Mouse (Mus musculus) MEL (cell line): ENCODE measurements around the gene Kif23. TPM values are rescaled to one million over a fixed set of nuclear protein-coding genes. Genes with fewer than 3 reads are reported as not detected.

Experiments used
- DNase-seq: peaks from one replicate; pipeline ENCODE4 v3.0.0; 2011; ENCODE audit warnings: low read depth, low spot score
- H3K27ac ChIP-seq: 2 replicates; pipeline ENCODE4 v1.5.1; 2012; ENCODE audit warnings: low read depth, mild to moderate bottlenecking, control low read depth, low read length, moderate library complexity; ENCODE audit not compliant: control insufficient read depth
- H3K27me3 ChIP-seq, 2 experiments: fragments of 150-350 bp in 1 of 2; sonication (generic) in 1 of 2; 2 replicates each; pipeline ENCODE4 v1.6.1; 2012; ENCODE audit warnings: low read length in 2 of 2, mild to moderate bottlenecking in 2 of 2, improper control_type of control experiment in 1 of 2, moderate library complexity in 1 of 2; ENCODE audit not compliant: insufficient read depth in 2 of 2, control insufficient read depth in 1 of 2
- H3K36me3 ChIP-seq, 2 experiments: 2 replicates each; pipeline ENCODE4 v1.6.1; 2012 to 2014; ENCODE audit warnings: low read length in 2 of 2, improper control_type of control experiment in 1 of 2, inconsistent platforms in 1 of 2, mild to moderate bottlenecking in 1 of 2; ENCODE audit not compliant: insufficient read depth in 2 of 2, control insufficient read depth in 1 of 2
- H3K4me1 ChIP-seq, 2 experiments: fragments of 150-350 bp in 1 of 2; sonication (generic) in 1 of 2; 2 replicates each; pipeline ENCODE4 v1.6.1; 2012; ENCODE audit warnings: low read length in 2 of 2, improper control_type of control experiment in 1 of 2, mild to moderate bottlenecking in 1 of 2; ENCODE audit not compliant: insufficient read depth in 2 of 2, control insufficient read depth in 1 of 2
- H3K4me3 ChIP-seq, 2 experiments: fragments of 150-350 bp in 1 of 2; sonication (generic) in 1 of 2; 2 replicates each; pipeline ENCODE4 v1.5.1; 2012; ENCODE audit warnings: low read depth in 2 of 2, low read length in 2 of 2, mild to moderate bottlenecking in 2 of 2, moderate library complexity in 2 of 2, control low read depth in 1 of 2, improper control_type of control experiment in 1 of 2; ENCODE audit not compliant: control insufficient read depth in 1 of 2, insufficient read depth in 1 of 2
- H3K79me2 ChIP-seq: 2 replicates; pipeline ENCODE4 v1.6.1; 2012; ENCODE audit warnings: mild to moderate bottlenecking, low read length, moderate library complexity; ENCODE audit not compliant: control insufficient read depth, poor library complexity, insufficient read depth
- H3K9ac ChIP-seq: 2 replicates; pipeline ENCODE4 v1.6.1; 2012; ENCODE audit warnings: low read depth, mild to moderate bottlenecking, control low read depth, low read length, moderate library complexity; ENCODE audit not compliant: control insufficient read depth, poor library complexity, severe bottlenecking
- H3K9me3 ChIP-seq: fragments of 150-350 bp; sonication (generic); replicated peaks from 2 replicates; pipeline ENCODE4 v1.6.1; 2012; ENCODE audit warnings: mild to moderate bottlenecking, low read length, improper control_type of control experiment, moderate library complexity; ENCODE audit not compliant: insufficient read depth
- BHLHE40 ChIP-seq: IDR thresholded peaks from 2 replicates; pipeline ENCODE4 v1.6.1; 2012; ENCODE audit warnings: low read depth, mild to moderate bottlenecking, inconsistent platforms, low read length, improper control_type of control experiment, borderline replicate concordance
- CHD1 ChIP-seq: IDR thresholded peaks from 2 replicates; pipeline ENCODE4 v1.6.1; 2012; ENCODE audit warnings: low read depth, mild to moderate bottlenecking, inconsistent platforms, low read length, improper control_type of control experiment
- CHD2 ChIP-seq: IDR thresholded peaks from 2 replicates; pipeline ENCODE4 v1.6.1; 2011; ENCODE audit warnings: low read length, improper control_type of control experiment
- ELF1 ChIP-seq: IDR thresholded peaks from 2 replicates; pipeline ENCODE4 v1.6.1; 2014; ENCODE audit warnings: low read depth, mild to moderate bottlenecking, inconsistent platforms, low read length, improper control_type of control experiment, moderate library complexity
- EP300 ChIP-seq, 2 experiments: IDR thresholded peaks; 2 replicates each; pipeline ENCODE4 v1.6.1; 2011; ENCODE audit warnings: improper control_type of control experiment in 2 of 2, low read length in 2 of 2, low read depth in 1 of 2, mild to moderate bottlenecking in 1 of 2
- ETS1 ChIP-seq: IDR thresholded peaks from 2 replicates; pipeline ENCODE4 v1.6.1; 2012; ENCODE audit warnings: low read depth, mild to moderate bottlenecking, inconsistent platforms, low read length, improper control_type of control experiment, moderate library complexity
- GABPA ChIP-seq: IDR thresholded peaks from 2 replicates; pipeline ENCODE4 v1.6.1; 2012; ENCODE audit warnings: low read depth, mild to moderate bottlenecking, inconsistent platforms, low read length, improper control_type of control experiment, moderate library complexity
- HCFC1 ChIP-seq: IDR thresholded peaks from 2 replicates; pipeline ENCODE4 v1.6.1; 2012; ENCODE audit warnings: low read depth, mild to moderate bottlenecking, inconsistent platforms, low read length, improper control_type of control experiment, moderate library complexity
- JUND ChIP-seq: IDR thresholded peaks from 2 replicates; pipeline ENCODE4 v1.6.1; 2011; ENCODE audit warnings: low read depth, mild to moderate bottlenecking, improper control_type of control experiment, low read length
- KAT2A ChIP-seq: conservative IDR thresholded peaks from 2 replicates; pipeline ENCODE4 v1.6.1; 2012; ENCODE audit warnings: low read depth, low read length, improper control_type of control experiment, inconsistent platforms
- MAFK ChIP-seq: IDR thresholded peaks from 2 replicates; pipeline ENCODE4 v1.6.1; 2011; ENCODE audit warnings: low read depth, mild to moderate bottlenecking, low read length, improper control_type of control experiment, borderline replicate concordance
- POLR2A ChIP-seq, 2 experiments: IDR thresholded peaks; 2 replicates each; pipeline ENCODE4 v1.6.1; 2011 to 2012; ENCODE audit warnings: low read length in 2 of 2, mild to moderate bottlenecking in 2 of 2, control low read depth in 1 of 2, improper control_type of control experiment in 1 of 2, low read depth in 1 of 2, moderate library complexity in 1 of 2; ENCODE audit not compliant: control insufficient read depth in 1 of 2, insufficient read depth in 1 of 2, poor library complexity in 1 of 2
- RCOR1 ChIP-seq: IDR thresholded peaks from 2 replicates; pipeline ENCODE4 v1.6.1; 2012; ENCODE audit warnings: low read depth, mild to moderate bottlenecking, inconsistent platforms, low read length, improper control_type of control experiment
- SMC3 ChIP-seq: IDR thresholded peaks from 2 replicates; pipeline ENCODE4 v1.6.1; 2011; ENCODE audit warnings: low read depth, low read length, improper control_type of control experiment
- UBTF ChIP-seq: IDR thresholded peaks from 2 replicates; pipeline ENCODE4 v1.6.1; 2012; ENCODE audit warnings: low read depth, mild to moderate bottlenecking, inconsistent platforms, low read length, improper control_type of control experiment, moderate library complexity, borderline replicate concordance; ENCODE audit not compliant: insufficient read depth
- USF2 ChIP-seq, 2 experiments: IDR thresholded peaks; 2 replicates each; pipeline ENCODE4 v1.6.1; 2011 to 2012; ENCODE audit warnings: improper control_type of control experiment in 2 of 2, low read length in 2 of 2, borderline replicate concordance in 1 of 2, inconsistent platforms in 1 of 2, low read depth in 1 of 2, mild to moderate bottlenecking in 1 of 2; ENCODE audit not compliant: insufficient read depth in 1 of 2
- ZKSCAN1 ChIP-seq: IDR thresholded peaks from 2 replicates; pipeline ENCODE4 v1.6.1; 2012; ENCODE audit warnings: low read depth, mild to moderate bottlenecking, inconsistent platforms, low read length, improper control_type of control experiment, moderate library complexity
- polyA plus RNA-seq, 2 experiments: library from polyadenylated mRNA; stranded (reverse) in 1 of 2; unstranded in 1 of 2; fragments of >175 nt in 1 of 2; fragments of >200 nt in 1 of 2; gene quantifications; 2 replicates each; pipeline versions ENCODE4 v1.2.1 to v1.2.4; 2012; ENCODE audit warnings: low replicate concordance in 2 of 2, low read depth in 1 of 2; ENCODE audit not compliant: insufficient read length in 2 of 2, insufficient read depth in 1 of 2, missing spikeins in 1 of 2
- total RNA-seq: library from RNA; depleted of rRNA; stranded (reverse); fragments of 300-350 nt; gene quantifications from 2 replicates; pipeline ENCODE4 v1.2.3, GENCODE M21; 2012

Gene Kif23
- total and polyA plus RNA-seq, 3 experiments, result 37.5 to 100 TPM; not detected in 1

DNA sequence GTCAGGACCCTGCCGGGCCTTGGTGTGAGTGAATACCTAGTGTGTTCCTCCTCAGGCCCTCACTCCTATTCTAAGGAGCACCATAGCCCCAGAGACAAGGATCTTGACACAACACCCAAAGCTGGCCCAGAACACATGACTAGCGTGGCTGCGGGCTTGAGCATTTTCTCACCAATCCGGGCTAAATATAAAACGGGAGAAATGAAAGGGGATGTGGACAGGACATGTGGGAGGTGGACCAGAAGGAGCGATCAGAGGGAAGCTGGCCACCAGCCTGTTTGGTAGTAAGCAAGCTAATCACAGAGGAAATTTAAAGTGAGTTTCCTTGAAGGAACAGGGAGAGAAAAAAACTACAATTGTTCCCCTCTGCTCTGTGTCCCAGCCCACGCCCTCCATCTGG is 60.6 kb downstream of the Kif23 start:
- H3K4me3 ChIP-seq, result no peak overlapping the region
- H3K9ac ChIP-seq, result no peak overlapping the region
- H3K4me1 ChIP-seq, result no peaks in the 10 kb centered on the region
- no peaks in the 10 kb centered on the region for H3K9me3 ChIP-seq
- DNase-seq, result no peak
- no peak for TF ChIP-seq ELF1
- TF ChIP-seq RCOR1, result no peak
- no peak for TF ChIP-seq KAT2A
- H3K79me2 ChIP-seq, result no peaks in the 10 kb centered on the region
- peaks cover 0 to 1% of the 10 kb centered on the region in 2 experiments; a peak in 1 of 4 replicates for H3K27me3 ChIP-seq
- H3K27ac ChIP-seq, result no peak overlapping the region
- H3K36me3 ChIP-seq, result no peaks in the 10 kb centered on the region

- no peak overlapping the region for H3K4me3 ChIP-seq
- H3K9ac ChIP-seq, result no peak overlapping the region
- TF ChIP-seq EP300 (IDR thresholded peaks at IDR 0.05; ENCODE audit: low read depth in 1 of 2, low read length in 2 of 2) (no peak), POLR2A (IDR thresholded peaks at IDR 0.05; ENCODE audit: control insufficient read depth in 1 of 2, insufficient read depth in 1 of 2, low read depth in 1 of 2, low read length in 2 of 2, poor library complexity in 1 of 2) (no peak), GABPA (no peak), JUND (no peak), CHD1 (no peak), BHLHE40 (no peak), HCFC1 (no peak), CHD2 (no peak), ZKSCAN1 (no peak), ETS1 (no peak), USF2 (IDR thresholded peaks at IDR 0.05; ENCODE audit: borderline replicate concordance in 1 of 2, insufficient read depth in 1 of 2, low read depth in 1 of 2, low read length in 2 of 2) (no peak), SMC3 (no peak), UBTF (no peak), MAFK (no peak)
- H3K9me3 ChIP-seq, result no peaks in the 10 kb centered on the region
- no peak for DNase-seq
- no peaks in the 10 kb centered on the region for H3K36me3 ChIP-seq
- H3K27me3 ChIP-seq, result peaks cover 0 to 1% of the 10 kb centered on the region in 2 experiments; a peak in 1 of 4 replicates
- H3K79me2 ChIP-seq, result no peaks in the 10 kb centered on the region
- H3K4me1 ChIP-seq, result no peaks in the 10 kb centered on the region
- no peak overlapping the region for H3K27ac ChIP-seq
Observed at GRCm38 (mm10) chr9:61884936-61885335, 61.6 kb downstream of the Kif23 start.
